Mouse (Mus musculus): Measurements from ENCODE around the gene Lpcat3. TPM values are rescaled to one million over a fixed set of nuclear protein-coding genes. Genes with fewer than 3 reads are reported as not detected.

Lpcat3 gene
- polyA plus RNA-seq (2014; fragmentation: Illumina TruSeq; extraction: RNeasy Lipid Tissue Mini Kit (QIAGEN cat#74804); ENCODE audit: low read depth, low replicate concordance), result 44.0 TPM

DNA sequence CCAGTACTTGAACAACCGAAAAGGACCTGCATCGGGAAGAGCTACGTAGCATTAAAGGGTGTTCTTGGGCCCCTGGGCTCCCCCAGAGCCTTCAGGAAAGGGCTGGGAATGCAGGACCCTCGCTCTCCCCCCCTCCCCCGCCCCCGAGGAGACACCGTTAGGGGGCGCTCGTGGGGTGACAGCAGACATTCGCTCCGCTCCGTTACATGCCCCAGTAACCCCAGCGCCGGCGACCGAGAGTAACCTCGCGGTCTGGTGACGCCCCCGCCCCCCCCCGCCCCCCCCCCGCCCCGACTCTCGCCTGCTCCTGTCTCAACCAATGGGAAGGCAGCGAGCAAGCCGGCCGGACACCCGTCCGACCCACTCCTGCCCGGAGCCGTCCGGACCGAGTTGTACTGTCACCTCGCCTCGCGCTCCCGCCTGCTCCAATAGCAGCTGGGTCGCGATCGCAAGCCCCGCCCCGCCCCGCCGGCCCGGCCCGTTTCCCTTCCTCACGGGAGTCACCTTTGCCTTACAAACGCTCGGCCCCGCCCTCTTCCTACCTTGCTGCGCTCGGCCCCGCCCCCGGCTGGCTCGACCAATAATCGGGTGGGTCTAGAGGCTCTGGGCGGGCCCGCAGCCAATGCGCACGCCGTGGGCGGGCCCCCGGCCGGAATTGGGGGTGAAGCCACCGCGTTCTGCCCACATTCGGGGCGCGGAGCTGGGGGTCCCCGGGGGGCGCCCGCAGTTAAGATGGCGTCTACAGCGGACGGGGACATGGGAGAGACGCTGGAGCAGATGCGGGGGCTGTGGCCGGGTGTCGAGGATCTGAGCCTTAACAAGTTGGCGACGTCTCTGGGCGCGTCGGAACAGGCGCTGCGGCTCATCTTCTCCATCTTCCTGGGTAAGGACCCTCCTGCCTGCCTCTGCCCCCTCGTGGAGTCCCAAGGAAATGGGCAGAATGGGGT lies at the start of gene Lpcat3:
Lpcat3 (plus strand) TSS at position 551 of the 947 bp plus-strand sequence.

DNA sequence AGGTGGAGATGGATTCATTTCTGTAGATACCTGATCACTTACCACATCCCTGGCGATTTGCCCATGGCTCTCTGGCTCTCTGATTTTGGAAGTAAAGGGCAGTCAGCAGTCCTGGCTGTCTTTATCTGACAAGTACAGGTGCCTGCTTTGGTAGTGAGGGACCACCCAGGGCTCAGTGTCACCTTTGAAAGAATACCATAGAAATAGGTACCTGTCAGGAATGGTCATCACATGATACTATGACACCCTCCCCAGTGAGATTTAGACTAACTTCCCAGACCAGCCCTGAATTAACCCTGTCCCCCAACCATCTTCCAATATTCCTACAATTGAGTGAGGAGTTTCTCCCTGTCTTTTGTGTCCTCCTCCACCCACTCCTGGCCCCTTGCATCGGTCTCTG lies 26.8 kb upstream of the Lpcat3 start, which contains the start of gene C1s2:
C1s2 (minus strand) TSS at position 101 of the 400 bp plus-strand sequence.

GRCm38 (mm10) chr6:124711824-124712782 lies 49.3 kb downstream of the Lpcat3 start, which contains the start of the genes Emg1 and Phb2:
Gene Emg1 (minus strand): TSS chr6:124712178.
Gene Phb2 (plus strand): TSS chr6:124712336.

DNA sequence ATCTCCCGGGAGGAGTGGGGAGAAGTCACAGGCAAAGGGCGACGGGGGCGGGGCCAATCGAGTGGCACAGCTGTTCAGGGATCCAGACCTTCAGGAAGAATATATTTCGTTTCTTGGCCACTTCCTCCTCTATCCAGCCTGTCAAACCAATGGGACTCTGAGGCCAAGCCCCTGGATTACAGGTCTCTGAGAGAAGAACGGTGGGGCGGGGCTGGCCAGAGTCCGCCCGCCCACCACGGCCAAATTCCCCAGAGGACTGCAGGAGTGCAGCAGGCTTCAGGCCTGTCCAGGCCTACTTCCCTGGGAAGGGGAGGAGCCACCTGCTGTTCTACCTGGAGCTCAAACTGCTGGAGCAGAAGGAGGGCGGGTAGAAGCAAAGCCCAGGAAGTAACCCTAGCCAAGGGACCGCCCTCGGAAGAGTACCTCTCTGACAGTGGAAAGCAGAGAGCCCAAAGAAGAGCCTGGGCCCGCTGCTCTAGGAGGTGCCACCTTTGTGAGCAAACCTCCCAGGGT lies 75.7 kb downstream of the Lpcat3 start, which contains the start of gene Ptpn6:
Ptpn6 (minus strand) TSS at position 204 of the 513 bp plus-strand sequence.

DNA sequence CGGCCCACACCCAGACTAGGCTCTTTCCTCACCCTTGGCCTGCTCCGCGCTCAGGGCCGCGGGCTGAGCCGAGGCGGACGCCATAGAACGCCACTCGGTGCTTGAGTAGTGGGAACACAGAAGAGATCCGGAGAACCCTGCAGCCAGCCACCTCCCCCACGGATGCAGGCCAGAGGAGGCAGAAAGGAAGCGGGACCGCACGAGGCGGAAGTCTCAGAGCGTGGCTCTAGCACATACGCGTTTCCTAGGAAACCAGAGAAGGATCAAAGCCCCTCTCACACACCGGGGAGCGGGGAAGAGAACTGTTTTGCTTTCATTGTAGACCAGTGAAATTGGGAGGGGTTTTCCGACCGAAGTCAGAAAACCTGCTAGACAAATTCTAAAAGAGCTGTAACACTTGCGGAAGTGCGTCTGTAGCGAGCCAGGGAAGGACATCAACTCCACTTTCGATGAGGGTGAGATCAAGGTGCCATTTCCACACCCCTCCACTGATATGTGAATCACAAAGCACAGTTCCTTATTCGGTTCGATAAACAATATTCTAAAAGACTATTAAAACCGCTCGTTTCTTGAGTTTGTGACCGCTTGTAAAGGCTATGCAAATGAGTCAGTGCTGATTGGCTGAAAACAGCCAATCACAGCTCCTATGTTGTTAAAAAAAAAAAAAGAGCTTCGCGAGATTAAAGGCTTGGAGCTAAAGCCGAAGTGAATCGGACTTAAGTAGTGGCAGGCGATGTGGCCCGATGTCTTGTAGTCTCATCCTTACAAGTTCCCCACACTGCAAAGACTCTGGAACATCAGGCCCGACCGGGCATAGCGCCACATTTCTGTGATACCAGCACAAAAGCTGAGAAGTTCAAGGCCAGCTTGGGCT lies 78.3 kb downstream of the Lpcat3 start, which contains the start of gene Grcc10:
Grcc10 (minus strand) TSS at position 487 of the 874 bp plus-strand sequence.

Other genes starting within 250 kb of the Lpcat3 start
- 20.9 TPM for gene Pex5, start 248.0 kb upstream of the Lpcat3 start, polyA plus RNA-seq (2014; fragmentation: Illumina TruSeq; extraction: RNeasy Lipid Tissue Mini Kit (QIAGEN cat#74804); ENCODE audit: low read depth, low replicate concordance)
- 0.13 TPM for gene Clstn3, start 198.2 kb upstream of the Lpcat3 start, polyA plus RNA-seq (2014; fragmentation: Illumina TruSeq; extraction: RNeasy Lipid Tissue Mini Kit (QIAGEN cat#74804); ENCODE audit: low read depth, low replicate concordance)
- gene C1rl, start 169.9 kb upstream of the Lpcat3 start, polyA plus RNA-seq (2014; fragmentation: Illumina TruSeq; extraction: RNeasy Lipid Tissue Mini Kit (QIAGEN cat#74804); ENCODE audit: low read depth, low replicate concordance), result 26.1 TPM
- 93.0 TPM for gene C1ra, start 150.6 kb upstream of the Lpcat3 start, polyA plus RNA-seq (2014; fragmentation: Illumina TruSeq; extraction: RNeasy Lipid Tissue Mini Kit (QIAGEN cat#74804); ENCODE audit: low read depth, low replicate concordance)
- gene C1s1, start 120.7 kb upstream of the Lpcat3 start, polyA plus RNA-seq (2014; fragmentation: Illumina TruSeq; extraction: RNeasy Lipid Tissue Mini Kit (QIAGEN cat#74804); ENCODE audit: low read depth, low replicate concordance), result 437 TPM
- gene C1rb, start 92.7 kb upstream of the Lpcat3 start, polyA plus RNA-seq (2014; fragmentation: Illumina TruSeq; extraction: RNeasy Lipid Tissue Mini Kit (QIAGEN cat#74804); ENCODE audit: low read depth, low replicate concordance), result not detected
- gene C1s2, start 26.9 kb upstream of the Lpcat3 start, polyA plus RNA-seq (2014; fragmentation: Illumina TruSeq; extraction: RNeasy Lipid Tissue Mini Kit (QIAGEN cat#74804); ENCODE audit: low read depth, low replicate concordance), result not detected
- gene Emg1, start 49.2 kb downstream of the Lpcat3 start, polyA plus RNA-seq (2014; fragmentation: Illumina TruSeq; extraction: RNeasy Lipid Tissue Mini Kit (QIAGEN cat#74804); ENCODE audit: low read depth, low replicate concordance), result 22.3 TPM
- gene Phb2, start 49.3 kb downstream of the Lpcat3 start, polyA plus RNA-seq (2014; fragmentation: Illumina TruSeq; extraction: RNeasy Lipid Tissue Mini Kit (QIAGEN cat#74804); ENCODE audit: low read depth, low replicate concordance), result 46.9 TPM
- 3.8 TPM for gene Ptpn6, start 75.7 kb downstream of the Lpcat3 start, polyA plus RNA-seq (2014; fragmentation: Illumina TruSeq; extraction: RNeasy Lipid Tissue Mini Kit (QIAGEN cat#74804); ENCODE audit: low read depth, low replicate concordance)
- gene Grcc10, start 78.3 kb downstream of the Lpcat3 start, polyA plus RNA-seq (2014; fragmentation: Illumina TruSeq; extraction: RNeasy Lipid Tissue Mini Kit (QIAGEN cat#74804); ENCODE audit: low read depth, low replicate concordance), result 7.5 TPM
- gene Gm45234, start 93.0 kb downstream of the Lpcat3 start, polyA plus RNA-seq (2014; fragmentation: Illumina TruSeq; extraction: RNeasy Lipid Tissue Mini Kit (QIAGEN cat#74804); ENCODE audit: low read depth, low replicate concordance), result not detected
- gene Atn1, start 93.5 kb downstream of the Lpcat3 start, polyA plus RNA-seq (2014; fragmentation: Illumina TruSeq; extraction: RNeasy Lipid Tissue Mini Kit (QIAGEN cat#74804); ENCODE audit: low read depth, low replicate concordance), result 0.56 TPM
- not detected for gene Eno2, start 106.6 kb downstream of the Lpcat3 start, polyA plus RNA-seq (2014; fragmentation: Illumina TruSeq; extraction: RNeasy Lipid Tissue Mini Kit (QIAGEN cat#74804); ENCODE audit: low read depth, low replicate concordance)
- gene Lrrc23, start 116.7 kb downstream of the Lpcat3 start, polyA plus RNA-seq (2014; fragmentation: Illumina TruSeq; extraction: RNeasy Lipid Tissue Mini Kit (QIAGEN cat#74804); ENCODE audit: low read depth, low replicate concordance), result not detected
- gene Spsb2, start 145.6 kb downstream of the Lpcat3 start, polyA plus RNA-seq (2014; fragmentation: Illumina TruSeq; extraction: RNeasy Lipid Tissue Mini Kit (QIAGEN cat#74804); ENCODE audit: low read depth, low replicate concordance), result not detected
- 50.1 TPM for gene Tpi1, start 151.3 kb downstream of the Lpcat3 start, polyA plus RNA-seq (2014; fragmentation: Illumina TruSeq; extraction: RNeasy Lipid Tissue Mini Kit (QIAGEN cat#74804); ENCODE audit: low read depth, low replicate concordance)
- gene Usp5, start 166.5 kb downstream of the Lpcat3 start, polyA plus RNA-seq (2014; fragmentation: Illumina TruSeq; extraction: RNeasy Lipid Tissue Mini Kit (QIAGEN cat#74804); ENCODE audit: low read depth, low replicate concordance), result 12.3 TPM
- gene Cdca3, start 166.5 kb downstream of the Lpcat3 start, polyA plus RNA-seq (2014; fragmentation: Illumina TruSeq; extraction: RNeasy Lipid Tissue Mini Kit (QIAGEN cat#74804); ENCODE audit: low read depth, low replicate concordance), result 0.90 TPM
- not detected for gene Gnb3, start 177.2 kb downstream of the Lpcat3 start, polyA plus RNA-seq (2014; fragmentation: Illumina TruSeq; extraction: RNeasy Lipid Tissue Mini Kit (QIAGEN cat#74804); ENCODE audit: low read depth, low replicate concordance)
- gene P3h3, start 194.7 kb downstream of the Lpcat3 start, polyA plus RNA-seq (2014; fragmentation: Illumina TruSeq; extraction: RNeasy Lipid Tissue Mini Kit (QIAGEN cat#74804); ENCODE audit: low read depth, low replicate concordance), result not detected
- not detected for gene Gpr162, start 201.0 kb downstream of the Lpcat3 start, polyA plus RNA-seq (2014; fragmentation: Illumina TruSeq; extraction: RNeasy Lipid Tissue Mini Kit (QIAGEN cat#74804); ENCODE audit: low read depth, low replicate concordance)
- gene Cd4, start 225.2 kb downstream of the Lpcat3 start, polyA plus RNA-seq (2014; fragmentation: Illumina TruSeq; extraction: RNeasy Lipid Tissue Mini Kit (QIAGEN cat#74804); ENCODE audit: low read depth, low replicate concordance), result 0.16 TPM
- gene Lag3, start 248.7 kb downstream of the Lpcat3 start, polyA plus RNA-seq (2014; fragmentation: Illumina TruSeq; extraction: RNeasy Lipid Tissue Mini Kit (QIAGEN cat#74804); ENCODE audit: low read depth, low replicate concordance), result not detected